Mouse (Mus musculus): ENCODE measurements around the gene Fgfr2. TPM values are rescaled to one million over a fixed set of nuclear protein-coding genes. Genes with fewer than 3 reads are reported as not detected.

Gene Fgfr2
- polyA plus RNA-seq, 1 experiment from 2014 or later = 20.3 TPM

DNA sequence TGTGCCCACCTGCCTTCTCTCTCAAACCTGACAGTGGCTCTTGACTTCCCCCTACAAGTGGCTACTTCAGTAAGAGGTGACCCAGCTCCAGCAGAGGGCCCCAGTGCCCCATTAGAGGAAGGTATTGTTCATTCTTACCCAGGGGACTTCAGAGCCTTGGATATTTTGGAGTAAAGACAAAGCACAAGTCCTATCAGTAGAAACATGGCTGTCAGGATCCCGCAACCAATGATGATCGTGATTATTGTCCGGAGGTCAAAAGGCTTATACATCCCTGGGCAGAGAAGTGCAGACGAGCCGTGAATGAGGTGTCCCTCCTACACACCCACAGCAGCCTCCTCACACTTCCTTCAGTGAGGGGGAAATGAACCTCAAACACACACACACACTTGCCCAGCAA lies 1796.1 kb downstream of the Fgfr2 start:
- no peak for ATAC-seq (replicated peaks; ENCODE audit: extremely low read depth, insufficient read depth, low FRiP score)
- Histone ChIP-seq H3K9me3 (replicated peaks; ENCODE audit: control insufficient read depth, low read length) (no peaks in the 10 kb centered on the region; the same call in 1 of the 2 replicates), H3K27me3 (ENCODE audit: control insufficient read depth, insufficient read depth, low read length) (no peaks in the 10 kb centered on the region), H3K9ac (ENCODE audit: low read length) (no peak overlapping the region), H3K4me3 (ENCODE audit: low read length) (no peak overlapping the region), H3K27ac (ENCODE audit: low read length) (no peak overlapping the region), H3K4me1 (ENCODE audit: control insufficient read depth, insufficient read depth, low read length) (0 out of 2 replicates have a peak, but pooled peaks cover 3% of the 10 kb centered on the region), H3K36me3 (ENCODE audit: control insufficient read depth, insufficient read depth) (no peaks in the 10 kb centered on the region), H3K4me2 (ENCODE audit: low read depth, low read length) (no peak overlapping the region)
- 79% methylated on average over 5 of the region's 5 CpGs for WGBS

DNA sequence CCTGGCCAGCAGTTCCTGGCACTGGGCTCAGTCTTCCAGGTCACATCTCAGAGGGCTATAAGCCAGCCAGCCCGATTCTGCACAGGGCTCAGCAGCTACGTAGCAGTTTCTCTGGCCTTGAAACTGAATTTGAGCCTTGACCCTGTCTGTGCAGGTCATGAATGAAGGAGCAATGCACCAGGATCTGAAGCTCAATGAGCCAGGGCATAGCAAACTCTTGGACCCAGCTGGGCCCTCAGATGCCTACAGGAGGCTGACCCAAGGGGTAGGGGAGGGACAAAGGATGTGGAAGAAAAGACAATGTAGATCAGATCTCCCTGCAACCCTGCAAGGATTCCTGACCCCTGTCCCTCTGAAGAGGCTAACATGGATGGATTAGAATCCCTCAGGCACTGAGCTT lies 1801.0 kb downstream of the Fgfr2 start, which contains the start of gene Cuzd1:
Cuzd1 (minus strand) TSS at position 101 of the 400 bp plus-strand sequence.
- Histone ChIP-seq H3K9ac (ENCODE audit: low read length) (no peak within 1 kb of the TSS), H3K4me1 (ENCODE audit: control insufficient read depth, insufficient read depth, low read length) (peaks cover 7% of the 10 kb centered on the region), H3K4me2 (ENCODE audit: low read depth, low read length) (no peak within 1 kb of the TSS), H3K4me3 (ENCODE audit: low read length) (no peak within 1 kb of the TSS), H3K9me3 (replicated peaks; ENCODE audit: control insufficient read depth, low read length) (no peaks in the 10 kb centered on the region; the same call in 1 of the 2 replicates), H3K27me3 (ENCODE audit: control insufficient read depth, insufficient read depth, low read length) (no peaks in the 10 kb centered on the region), H3K36me3 (ENCODE audit: control insufficient read depth, insufficient read depth) (no peaks in the 10 kb centered on the region), H3K27ac (ENCODE audit: low read length) (no peak within 1 kb of the TSS)
- 72% methylated on average over 2 of the region's 2 CpGs for WGBS
- no peak for ATAC-seq (replicated peaks; ENCODE audit: extremely low read depth, insufficient read depth, low FRiP score)

GRCm38 (mm10) chr7:131318340-131318739 lies 1804.8 kb downstream of the Fgfr2 start:
- no peak for ATAC-seq (replicated peaks; ENCODE audit: extremely low read depth, insufficient read depth, low FRiP score)
- Histone ChIP-seq H3K4me2 (ENCODE audit: low read depth, low read length) (peak overlapping the region; percentile 44; the same call in 1 of the 2 replicates), H3K36me3 (ENCODE audit: control insufficient read depth, insufficient read depth) (no peaks in the 10 kb centered on the region), H3K9me3 (replicated peaks; ENCODE audit: control insufficient read depth, low read length) (no peaks in the 10 kb centered on the region; the same call in 1 of the 2 replicates), H3K4me3 (ENCODE audit: low read length) (no peak overlapping the region), H3K9ac (ENCODE audit: low read length) (no peak overlapping the region), H3K4me1 (ENCODE audit: control insufficient read depth, insufficient read depth, low read length) (peaks cover 7% of the 10 kb centered on the region), H3K27ac (ENCODE audit: low read length) (no peak overlapping the region), H3K27me3 (ENCODE audit: control insufficient read depth, insufficient read depth, low read length) (no peaks in the 10 kb centered on the region)
- 39% methylated on average over 6 of the region's 7 CpGs for WGBS

GRCm38 (mm10) chr7:131317587-131317986 lies 1805.6 kb downstream of the Fgfr2 start:
- H3K4me2 ChIP-seq (ENCODE audit: low read depth, low read length) = no peak overlapping the region
- no peaks in the 10 kb centered on the region for H3K27me3 ChIP-seq (ENCODE audit: control insufficient read depth, insufficient read depth, low read length)
- no peaks in the 10 kb centered on the region for H3K36me3 ChIP-seq (ENCODE audit: control insufficient read depth, insufficient read depth)
- no peak overlapping the region for H3K4me3 ChIP-seq (ENCODE audit: low read length)
- no peak overlapping the region for H3K27ac ChIP-seq (ENCODE audit: low read length)
- ATAC-seq (replicated peaks; ENCODE audit: extremely low read depth, insufficient read depth, low FRiP score) = no peak
- no peak overlapping the region for H3K9ac ChIP-seq (ENCODE audit: low read length)
- 52% methylated on average over 12 of the region's 12 CpGs for WGBS
- H3K4me1 ChIP-seq (ENCODE audit: control insufficient read depth, insufficient read depth, low read length) = peaks cover 7% of the 10 kb centered on the region
- H3K9me3 ChIP-seq (replicated peaks; ENCODE audit: control insufficient read depth, low read length) = no peaks in the 10 kb centered on the region

DNA sequence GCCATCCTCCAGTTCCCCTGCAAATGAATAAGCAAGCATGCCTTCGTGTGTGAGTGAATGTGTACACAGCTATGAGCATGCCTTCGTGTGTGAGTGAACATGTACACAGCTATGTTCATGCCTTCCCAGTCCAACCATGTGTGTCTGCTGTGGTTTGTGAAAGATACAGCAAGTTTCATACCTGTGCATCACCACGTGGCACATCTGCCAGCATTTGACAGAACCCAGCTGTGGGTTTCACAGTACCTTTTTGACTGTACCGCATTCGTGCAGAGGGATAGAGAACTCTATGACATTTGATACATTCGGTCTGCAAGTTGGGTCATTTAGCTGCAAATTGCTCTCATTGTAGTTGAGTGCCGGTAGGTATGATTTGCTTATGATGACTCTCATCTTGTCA lies 1808.7 kb downstream of the Fgfr2 start:
- no peak for ATAC-seq (replicated peaks; ENCODE audit: extremely low read depth, insufficient read depth, low FRiP score)
- WGBS = 82% methylated on average over 7 of the region's 7 CpGs
- H3K4me3 ChIP-seq (ENCODE audit: low read length) = no peak overlapping the region
- no peak overlapping the region for H3K9ac ChIP-seq (ENCODE audit: low read length)
- no peaks in the 10 kb centered on the region for H3K9me3 ChIP-seq (replicated peaks; ENCODE audit: control insufficient read depth, low read length)
- H3K27ac ChIP-seq (ENCODE audit: low read length) = no peak overlapping the region
- H3K4me2 ChIP-seq (ENCODE audit: low read depth, low read length) = no peak overlapping the region
- peaks cover 7% of the 10 kb centered on the region for H3K4me1 ChIP-seq (ENCODE audit: control insufficient read depth, insufficient read depth, low read length)
- H3K27me3 ChIP-seq (ENCODE audit: control insufficient read depth, insufficient read depth, low read length) = no peaks in the 10 kb centered on the region
- H3K36me3 ChIP-seq (ENCODE audit: control insufficient read depth, insufficient read depth) = no peaks in the 10 kb centered on the region

- 72% methylated on average over 5 of the region's 5 CpGs for WGBS
These were observed 1816.4 kb downstream of the Fgfr2 start for GRCm38 (mm10) chr7:131306733-131307132.

DNA sequence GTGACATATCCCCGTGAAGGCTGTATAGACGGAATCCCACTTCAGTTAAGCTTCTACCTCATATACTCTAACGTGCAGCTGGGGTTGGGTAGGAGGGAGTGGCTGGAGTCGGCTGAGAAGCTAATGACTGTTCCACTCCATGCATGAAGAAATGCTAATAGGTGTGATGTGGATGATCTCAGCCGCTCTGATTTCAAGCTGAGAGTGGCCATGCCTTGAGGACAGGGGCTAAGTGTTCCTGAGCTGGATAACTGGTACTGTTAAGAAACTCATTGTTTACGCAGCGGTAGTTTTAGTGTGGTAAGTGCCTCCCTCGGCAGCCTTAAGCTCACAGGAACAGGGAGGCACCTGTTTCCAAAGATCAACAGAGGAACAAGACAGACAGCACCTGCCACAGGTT lies 1819.8 kb downstream of the Fgfr2 start:
- 69% methylated on average over 8 of the region's 8 CpGs for WGBS
- no peak for ATAC-seq (replicated peaks; ENCODE audit: extremely low read depth, insufficient read depth, low FRiP score)
- Histone ChIP-seq H3K4me1 (ENCODE audit: control insufficient read depth, insufficient read depth, low read length) (no peaks in the 10 kb centered on the region), H3K36me3 (ENCODE audit: control insufficient read depth, insufficient read depth) (no peaks in the 10 kb centered on the region), H3K4me2 (ENCODE audit: low read depth, low read length) (no peak overlapping the region), H3K9me3 (replicated peaks; ENCODE audit: control insufficient read depth, low read length) (no peaks in the 10 kb centered on the region), H3K9ac (ENCODE audit: low read length) (no peak overlapping the region), H3K27ac (ENCODE audit: low read length) (no peak overlapping the region), H3K4me3 (ENCODE audit: low read length) (no peak overlapping the region), H3K27me3 (ENCODE audit: control insufficient read depth, insufficient read depth, low read length) (no peaks in the 10 kb centered on the region)

More at GRCm38 (mm10) chr7:131306733-131307132, 1816.4 kb downstream of the Fgfr2 start:
- Histone ChIP-seq H3K4me3 (ENCODE audit: low read length) (no peak overlapping the region), H3K9me3 (replicated peaks; ENCODE audit: control insufficient read depth, low read length) (no peaks in the 10 kb centered on the region), H3K4me2 (ENCODE audit: low read depth, low read length) (no peak overlapping the region), H3K27ac (ENCODE audit: low read length) (no peak overlapping the region), H3K27me3 (ENCODE audit: control insufficient read depth, insufficient read depth, low read length) (no peaks in the 10 kb centered on the region), H3K4me1 (ENCODE audit: control insufficient read depth, insufficient read depth, low read length) (no peaks in the 10 kb centered on the region), H3K9ac (ENCODE audit: low read length) (no peak overlapping the region), H3K36me3 (ENCODE audit: control insufficient read depth, insufficient read depth) (no peaks in the 10 kb centered on the region)
- no peak for ATAC-seq (replicated peaks; ENCODE audit: extremely low read depth, insufficient read depth, low FRiP score)

GRCm38 (mm10) chr7:131297151-131297550 lies 1826.0 kb downstream of the Fgfr2 start:
- Histone ChIP-seq H3K9me3 (replicated peaks; ENCODE audit: control insufficient read depth, low read length) (no peaks in the 10 kb centered on the region), H3K4me3 (ENCODE audit: low read length) (no peak overlapping the region), H3K27me3 (ENCODE audit: control insufficient read depth, insufficient read depth, low read length) (no peaks in the 10 kb centered on the region; the same call in 1 of the 2 replicates), H3K4me2 (ENCODE audit: low read depth, low read length) (no peak overlapping the region), H3K9ac (ENCODE audit: low read length) (no peak overlapping the region), H3K4me1 (ENCODE audit: control insufficient read depth, insufficient read depth, low read length) (no peaks in the 10 kb centered on the region), H3K27ac (ENCODE audit: low read length) (no peak overlapping the region), H3K36me3 (ENCODE audit: control insufficient read depth, insufficient read depth) (no peaks in the 10 kb centered on the region)
- 70% methylated on average over 8 of the region's 8 CpGs for WGBS
- ATAC-seq (replicated peaks; ENCODE audit: extremely low read depth, insufficient read depth, low FRiP score) = no peak

- no peaks in the 10 kb centered on the region for H3K36me3 ChIP-seq (ENCODE audit: control insufficient read depth, insufficient read depth)
- WGBS = 59% methylated on average over 4 of the region's 4 CpGs
- H3K27me3 ChIP-seq (ENCODE audit: control insufficient read depth, insufficient read depth, low read length) = no peaks in the 10 kb centered on the region
- H3K4me3 ChIP-seq (ENCODE audit: low read length) = no peak overlapping the region
- no peaks in the 10 kb centered on the region for H3K4me1 ChIP-seq (ENCODE audit: control insufficient read depth, insufficient read depth, low read length)
- no peak for ATAC-seq (replicated peaks; ENCODE audit: extremely low read depth, insufficient read depth, low FRiP score)
- no peak overlapping the region for H3K27ac ChIP-seq (ENCODE audit: low read length)
- no peak overlapping the region for H3K9ac ChIP-seq (ENCODE audit: low read length)
- no peak overlapping the region for H3K4me2 ChIP-seq (ENCODE audit: low read depth, low read length)
- no peaks in the 10 kb centered on the region for H3K9me3 ChIP-seq (replicated peaks; ENCODE audit: control insufficient read depth, low read length)
These were observed 1857.3 kb downstream of the Fgfr2 start for GRCm38 (mm10) chr7:131265851-131266250.
